Mouse (Mus musculus) brain, embryonic 14.5 days (tissue): ENCODE data around the gene Tmtc4.

ENCODE experiments used
- CTCF ChIP-seq: fragments of 200-500 bp; IDR thresholded peaks from 2 replicates; pipeline ENCODE4 v1.5.1; 2012; ENCODE audit warnings: inconsistent platforms, mild to moderate bottlenecking, moderate library complexity, borderline replicate concordance; ENCODE audit not compliant: insufficient read depth, insufficient read length; ENCODE audit errors: extremely low read depth
- POLR2A ChIP-seq: fragments of 200-500 bp; IDR thresholded peaks from 2 replicates; pipeline ENCODE4 v1.6.1; 2012; ENCODE audit warnings: mild to moderate bottlenecking, inconsistent platforms, borderline replicate concordance; ENCODE audit not compliant: poor library complexity, insufficient read depth, insufficient read length, severe bottlenecking; ENCODE audit errors: extremely low read depth

DNA sequence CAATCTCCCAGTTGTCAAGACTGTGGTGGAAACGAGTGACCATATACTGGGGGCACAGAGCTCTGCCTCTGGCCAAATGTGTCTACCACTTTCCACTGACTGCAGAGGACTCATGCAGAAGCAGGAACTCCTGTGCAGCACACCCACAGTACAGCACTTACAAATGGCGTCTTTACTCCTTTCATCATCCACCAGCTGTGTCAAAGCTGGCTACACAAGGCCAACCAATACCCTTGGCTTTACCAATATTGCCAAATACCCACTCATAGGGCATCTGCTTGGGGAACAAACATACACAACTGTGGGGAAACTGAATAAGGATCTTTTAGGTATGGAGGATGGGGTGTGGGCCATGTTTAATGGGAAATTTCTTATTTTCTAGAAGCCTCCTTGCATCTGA, 82.1 kb downstream of the Tmtc4 start:
- no peak for TF ChIP-seq POLR2A
- TF ChIP-seq CTCF, result no peak
